Mouse (Mus musculus) intestine, embryonic 16.5 days (tissue): ENCODE results near the gene Asah2. TPM values are rescaled to one million over a fixed set of nuclear protein-coding genes. Genes with fewer than 3 reads are reported as not detected.
"Not testable (repeated sequence)": the region's sequence is repeated elsewhere in the genome, so short reads cannot be mapped to it uniquely, and the experiment has no call there.

Source experiments
- ATAC-seq: fragments of 200-750 bp; cut with Nextera tagmentation; 2 replicates; pipeline ENCODE4 v1.8.0; 2017; ENCODE audit warnings: moderate TSS enrichment, moderate library complexity
- H3K27ac ChIP-seq: fragments of 300-500 bp; sonication (generic); 2 replicates; pipeline ENCODE4 v1.5.1; 2014; ENCODE audit warnings: mild to moderate bottlenecking, low read length
- H3K27me3 ChIP-seq: fragments of 300-500 bp; sonication (generic); replicated peaks from 2 replicates; pipeline ENCODE4 v1.6.1; 2014; ENCODE audit warnings: low read length, control low read depth, mixed read lengths; ENCODE audit not compliant: control insufficient read depth, insufficient read depth
- H3K36me3 ChIP-seq: fragments of 300-500 bp; sonication (generic); 2 replicates; pipeline ENCODE4 v1.6.1; 2014; ENCODE audit warnings: low read length, control low read depth; ENCODE audit not compliant: control insufficient read depth, insufficient read depth
- H3K4me1 ChIP-seq: fragments of 300-500 bp; sonication (generic); 2 replicates; pipeline ENCODE4 v1.6.1; 2014; ENCODE audit warnings: low read length, control low read depth, mixed read lengths; ENCODE audit not compliant: control insufficient read depth, insufficient read depth
- H3K4me2 ChIP-seq: fragments of 300-500 bp; sonication (generic); 2 replicates; pipeline ENCODE4 v1.6.1; 2014; ENCODE audit warnings: low read depth, low read length, control low read depth
- H3K4me3 ChIP-seq: fragments of 300-500 bp; sonication (generic); 2 replicates; pipeline ENCODE4 v1.5.1; 2014; ENCODE audit warnings: mild to moderate bottlenecking, low read length
- H3K9ac ChIP-seq: fragments of 300-500 bp; sonication (generic); 2 replicates; pipeline ENCODE4 v1.6.1; 2014; ENCODE audit warnings: low read depth, low read length
- H3K9me3 ChIP-seq: fragments of 300-500 bp; sonication (generic); 2 replicates; pipeline ENCODE4 v1.6.1; 2016; ENCODE audit warnings: low read length, control low read depth; ENCODE audit not compliant: control insufficient read depth
- WGBS: fragments of 180-500 bp; shearing (Covaris S2); extraction: QIAGEN DNeasy Blood & Tissue Kit; methylation state at CpG from one replicate; pipeline ENCODE4 v1.1.7; 2014; 5-methylcytosine and 5-hydroxymethylcytosine counted together
- polyA plus RNA-seq: library from polyadenylated mRNA; unstranded; fragments of >200 nt; fragmentation: Nextera tagmentation; extraction: Ambion mirVana; gene quantifications from 2 replicates; pipeline ENCODE4 v1.2.1, GENCODE M21; 2015

The Asah2 gene
- polyA plus RNA-seq, 1 experiment from 2014 or later = 4.4 TPM

- H3K27ac ChIP-seq, H3K9ac ChIP-seq, H3K4me3 ChIP-seq, H3K9me3 ChIP-seq, H3K4me1 ChIP-seq, ATAC-seq, H3K36me3 ChIP-seq, H3K27me3 ChIP-seq, H3K4me2 ChIP-seq: not testable (repeated sequence)
- 89% methylated on average over 13 of the region's 17 CpGs for WGBS
Observed at GRCm38 (mm10) chr19:32131707-32132488, 23.9 kb upstream of the Asah2 start.

- ATAC-seq = peak; percentile 81
- Histone ChIP-seq H3K4me2 (no peak overlapping the region), H3K9ac (no peak overlapping the region), H3K36me3 (no peaks in the 10 kb centered on the region; the same call in 1 of the 2 replicates), H3K9me3 (no peaks in the 10 kb centered on the region), H3K27ac (no peak overlapping the region), H3K4me3 (no peak overlapping the region), H3K27me3 (no peaks in the 10 kb centered on the region), H3K4me1 (peaks cover 2% of the 10 kb centered on the region; the same call in 1 of the 2 replicates)
- WGBS = 70% methylated on average over 8 of the region's 8 CpGs
Observed at GRCm38 (mm10) chr19:32129281-32129680, 21.3 kb upstream of the Asah2 start.

- ATAC-seq = peak; percentile 57; the same call in 1 of the 2 replicates
Observed at GRCm38 (mm10) chr19:32127180-32127850, 19.3 kb upstream of the Asah2 start.

GRCm38 (mm10) chr19:32124155-32124554 lies 16.1 kb upstream of the Asah2 start:
- no peak for ATAC-seq
- 80% methylated on average over 9 of the region's 9 CpGs for WGBS
- Histone ChIP-seq H3K9me3 (no peaks in the 10 kb centered on the region), H3K9ac (no peak overlapping the region), H3K4me1 (0 out of 2 replicates have a peak, but pooled peaks cover 2% of the 10 kb centered on the region), H3K4me3 (no peak overlapping the region), H3K27me3 (no peaks in the 10 kb centered on the region), H3K4me2 (no peak overlapping the region), H3K27ac (no peak overlapping the region), H3K36me3 (no peaks in the 10 kb centered on the region; the same call in 1 of the 2 replicates)

More at GRCm38 (mm10) chr19:32127180-32127850, 19.3 kb upstream of the Asah2 start:
- Histone ChIP-seq H3K9me3 (no peaks in the 10 kb centered on the region), H3K4me1 (peaks cover 2% of the 10 kb centered on the region; the same call in 1 of the 2 replicates), H3K36me3 (no peaks in the 10 kb centered on the region; the same call in 1 of the 2 replicates), H3K27ac (no peak overlapping the region), H3K27me3 (no peaks in the 10 kb centered on the region), H3K4me3 (no peak overlapping the region), H3K9ac (no peak overlapping the region), H3K4me2 (no peak overlapping the region)
- 75% methylated on average over 10 of the region's 10 CpGs for WGBS

GRCm38 (mm10) chr19:32123196-32123595 lies 15.2 kb upstream of the Asah2 start:
- no peak for ATAC-seq
- H3K4me2 ChIP-seq = no peak overlapping the region
- no peak overlapping the region for H3K4me3 ChIP-seq
- no peaks in the 10 kb centered on the region; the same call in 1 of the 2 replicates for H3K36me3 ChIP-seq
- H3K9me3 ChIP-seq = no peaks in the 10 kb centered on the region
- H3K4me1 ChIP-seq = 0 out of 2 replicates have a peak, but pooled peaks cover 2% of the 10 kb centered on the region
- H3K27ac ChIP-seq = no peak overlapping the region
- WGBS = 94% methylated on average over 5 of the region's 5 CpGs
- H3K27me3 ChIP-seq = no peaks in the 10 kb centered on the region
- H3K9ac ChIP-seq = no peak overlapping the region

- Histone ChIP-seq H3K4me1 (no peaks in the 10 kb centered on the region), H3K36me3 (no peaks in the 10 kb centered on the region), H3K27ac (no peak overlapping the region), H3K9me3 (no peaks in the 10 kb centered on the region), H3K4me3 (no peak overlapping the region), H3K27me3 (no peaks in the 10 kb centered on the region), H3K4me2 (no peak overlapping the region), H3K9ac (no peak overlapping the region)
- no peak for ATAC-seq
- WGBS = 81% methylated on average over 1 of the region's 1 CpGs
Observed at GRCm38 (mm10) chr19:32120798-32121197, 12.8 kb upstream of the Asah2 start.

GRCm38 (mm10) chr19:32119666-32120065 lies 11.7 kb upstream of the Asah2 start:
- H3K9me3 ChIP-seq = no peaks in the 10 kb centered on the region
- H3K36me3 ChIP-seq = no peaks in the 10 kb centered on the region
- no peak overlapping the region for H3K4me2 ChIP-seq
- WGBS = 80% methylated on average over 2 of the region's 2 CpGs
- H3K4me3 ChIP-seq = no peak overlapping the region
- no peak overlapping the region for H3K27ac ChIP-seq
- no peaks in the 10 kb centered on the region for H3K27me3 ChIP-seq
- peak; percentile 86 for ATAC-seq
- H3K4me1 ChIP-seq = no peaks in the 10 kb centered on the region
- H3K9ac ChIP-seq = no peak overlapping the region

GRCm38 (mm10) chr19:32118496-32118895 lies 10.5 kb upstream of the Asah2 start:
- WGBS = 82% methylated on average over 3 of the region's 3 CpGs
- no peak overlapping the region for H3K4me3 ChIP-seq
- ATAC-seq = no peak

GRCm38 (mm10) chr19:32117484-32118018 lies 9.5 kb upstream of the Asah2 start:
- H3K9me3 ChIP-seq = no peaks in the 10 kb centered on the region
- no peak overlapping the region for H3K27ac ChIP-seq
- no peaks in the 10 kb centered on the region for H3K36me3 ChIP-seq
- no peak overlapping the region for H3K4me2 ChIP-seq
- 81% methylated on average over 6 of the region's 6 CpGs for WGBS
- no peaks in the 10 kb centered on the region for H3K27me3 ChIP-seq
- no peak overlapping the region for H3K9ac ChIP-seq
- H3K4me1 ChIP-seq = no peaks in the 10 kb centered on the region
- ATAC-seq = no peak
- H3K4me3 ChIP-seq = no peak overlapping the region

More at GRCm38 (mm10) chr19:32118496-32118895, 10.5 kb upstream of the Asah2 start:
- Histone ChIP-seq H3K36me3 (no peaks in the 10 kb centered on the region), H3K9me3 (no peaks in the 10 kb centered on the region), H3K27me3 (no peaks in the 10 kb centered on the region), H3K4me1 (no peaks in the 10 kb centered on the region), H3K9ac (no peak overlapping the region), H3K27ac (no peak overlapping the region), H3K4me2 (no peak overlapping the region)
